Mouse (Mus musculus) erythroblast, embryonic 14.5 days (primary cell): Measurements from ENCODE around the gene Grm5.

Source experiments
- GATA1 ChIP-seq: IDR thresholded peaks from 2 replicates; pipeline ENCODE4 v1.6.1; 2012; ENCODE audit warnings: low read length, inconsistent platforms, mixed read lengths
- TAL1 ChIP-seq: IDR thresholded peaks from 3 replicates; pipeline ENCODE4 v1.6.1; 2012; ENCODE audit warnings: low read length, inconsistent platforms, mixed read lengths

DNA sequence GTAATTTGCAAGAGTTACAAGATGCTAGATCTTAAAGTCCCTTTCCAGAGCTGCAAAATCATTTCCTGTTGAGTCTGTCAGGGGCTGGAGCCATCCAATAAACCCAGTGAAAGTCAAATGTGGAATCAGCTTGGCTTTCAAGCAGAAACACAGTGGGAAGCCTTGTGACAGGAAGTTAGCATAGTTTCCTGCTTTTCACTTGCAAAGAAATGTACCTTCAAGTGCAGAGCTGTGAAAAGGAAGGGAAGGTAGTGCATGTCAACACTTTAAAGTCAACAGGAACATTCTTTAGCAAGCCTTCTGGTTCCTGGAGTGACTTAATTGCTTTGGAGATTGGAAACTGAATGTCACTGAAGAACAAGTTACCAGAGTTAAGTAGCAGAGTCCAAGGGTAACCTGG, 463.4 kb downstream of the Grm5 start:
- TF ChIP-seq GATA1 (no peak), TAL1 (no peak)
